Mouse (Mus musculus) left cerebral cortex, postnatal 4 days (tissue): ENCODE data around the gene Crybg3. TPM values are rescaled to one million over a fixed set of nuclear protein-coding genes. Genes with fewer than 3 reads are reported as not detected.

Experiments
- DNase-seq: peaks from one replicate; pipeline ENCODE4 v3.0.0-alpha.2; 2022
- intact Hi-C: fragments of 180-260 bp; cut with DNase I; formaldehyde crosslinking; loops from one replicate; pipeline ENCODE4 v1.15.1; 2025
- total RNA-seq, 2 experiments: library from RNA; stranded (reverse); gene quantifications; 2 replicates each; pipeline ENCODE4 v1.2.3; 2021

Crybg3 gene
- total RNA-seq, 2 experiments from 2014 or later = 4.7 to 4.8 TPM

DNA sequence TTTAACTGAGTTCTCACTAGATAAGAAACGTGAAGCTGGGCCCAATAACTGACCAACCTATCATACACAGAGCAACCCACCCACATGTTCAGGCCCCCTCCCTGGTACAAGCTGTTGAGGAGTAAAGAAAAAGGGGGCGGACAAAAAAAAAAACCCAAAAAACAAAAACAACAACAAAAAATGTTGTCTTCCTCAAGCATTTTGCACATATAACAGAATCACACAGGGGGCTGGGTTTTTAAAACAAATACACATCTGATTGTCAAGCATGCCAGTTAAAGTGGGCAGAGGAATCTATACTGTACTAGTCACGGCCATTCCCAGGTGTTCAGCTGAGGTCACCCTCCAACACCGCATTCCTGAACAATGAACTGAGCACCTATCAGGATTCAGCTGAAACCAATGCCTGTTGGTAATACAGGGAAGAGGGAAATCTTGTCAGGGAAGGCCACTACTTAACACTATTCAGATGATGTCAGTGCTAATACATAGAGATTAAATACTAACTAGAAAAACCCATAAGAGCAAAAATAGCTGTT is 15.0 kb downstream of the Crybg3 start:
- DNase-seq = no peak
- intact Hi-C loops = no loop called here

GRCm38 (mm10) chr16:59583515-59583914 is 17.3 kb downstream of the Crybg3 start:
- DNase-seq = no peak
- intact Hi-C loops = no loop called here

DNA sequence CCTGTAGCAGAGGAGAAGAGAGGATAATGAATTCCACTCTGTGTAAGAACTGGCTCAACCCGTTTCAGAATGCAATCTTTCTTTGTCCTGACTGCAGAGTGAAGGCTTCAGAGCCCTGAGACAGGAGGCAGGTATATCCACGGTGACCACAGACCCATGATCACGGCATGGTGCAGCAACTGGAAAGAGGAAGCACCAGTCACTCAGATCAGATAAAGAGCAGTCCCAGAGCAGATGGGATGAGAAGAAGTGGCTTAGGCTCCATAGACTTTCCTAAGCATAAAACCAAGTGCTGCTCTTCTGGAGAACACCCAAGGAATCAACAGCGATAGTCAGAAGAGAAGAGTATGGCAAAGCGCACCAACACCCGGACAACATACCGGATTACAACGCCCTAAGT is 21.5 kb downstream of the Crybg3 start:
- intact Hi-C loops = no loop called here
- DNase-seq = no peak

- intact Hi-C loops = no loop called here
Observed at GRCm38 (mm10) chr16:59573961-59574360, 26.8 kb downstream of the Crybg3 start.

DNA sequence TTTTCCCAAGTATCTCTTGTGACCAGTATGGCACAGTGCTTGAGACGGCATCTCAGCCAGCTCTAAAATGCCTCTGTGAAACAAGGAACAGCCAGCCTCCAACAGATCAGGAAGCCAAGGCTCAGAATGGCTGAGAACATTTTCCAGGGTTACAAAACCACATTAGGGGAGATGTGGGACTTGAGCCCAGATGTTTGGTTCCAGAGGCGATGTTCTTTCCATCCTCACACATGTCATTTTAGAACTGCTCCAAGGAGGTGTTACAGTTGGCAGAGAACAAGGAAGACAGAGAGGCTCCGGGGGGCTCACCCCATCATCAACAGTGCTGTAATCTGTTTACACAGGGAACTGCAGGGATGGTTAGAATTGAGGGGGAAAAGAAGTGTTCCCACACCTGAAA is 28.1 kb downstream of the Crybg3 start:
- intact Hi-C loops = no loop called here
- no peak for DNase-seq

More at GRCm38 (mm10) chr16:59573961-59574360, 26.8 kb downstream of the Crybg3 start:
- DNase-seq = no peak

- intact Hi-C loops = no loop called here
Observed at GRCm38 (mm10) chr16:59570807-59571206, 30.0 kb downstream of the Crybg3 start.

GRCm38 (mm10) chr16:59569837-59570236 is 30.9 kb downstream of the Crybg3 start:
- no peak for DNase-seq
- intact Hi-C loops = no loop called here

More at GRCm38 (mm10) chr16:59570807-59571206, 30.0 kb downstream of the Crybg3 start:
- DNase-seq = no peak

DNA sequence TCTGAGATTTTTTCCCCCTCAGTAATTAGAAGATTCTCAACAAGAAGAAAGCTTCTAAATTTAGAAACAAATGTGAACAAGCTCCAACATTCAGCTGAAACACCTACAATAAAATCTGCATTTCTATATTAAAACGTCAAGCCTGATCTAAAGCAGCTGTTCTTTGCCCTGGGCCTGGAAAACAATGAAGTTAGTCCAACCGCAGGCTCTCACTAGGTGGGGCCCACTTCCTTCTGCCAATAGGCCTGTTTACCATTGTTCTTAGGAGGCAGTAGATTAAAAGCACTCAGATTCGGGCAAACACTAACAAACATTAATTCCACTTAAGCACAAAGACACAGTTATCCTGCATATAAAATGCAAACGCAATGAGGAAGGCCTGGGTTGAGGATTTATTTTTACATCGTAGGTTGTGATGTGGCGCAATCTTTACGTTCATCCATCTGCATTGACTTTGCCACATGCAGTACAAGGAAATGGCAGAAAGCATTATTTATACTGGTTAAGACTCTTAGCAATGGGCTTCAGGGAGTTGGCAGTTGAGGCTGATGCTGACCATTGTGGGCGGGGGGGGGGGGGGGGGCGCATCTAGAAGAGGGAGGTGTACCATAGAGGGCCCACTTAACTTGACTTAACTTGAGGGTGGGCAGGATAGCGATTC is 32.9 kb downstream of the Crybg3 start:
- DNase-seq = no peak
- intact Hi-C loops = no loop called here

- DNase-seq = no peak
- intact Hi-C loops = no loop called here
Observed at GRCm38 (mm10) chr16:59566437-59566836, 34.3 kb downstream of the Crybg3 start.

- DNase-seq = no peak
- intact Hi-C loops = no loop called here
Observed at GRCm38 (mm10) chr16:59565631-59566030, 35.1 kb downstream of the Crybg3 start.

DNA sequence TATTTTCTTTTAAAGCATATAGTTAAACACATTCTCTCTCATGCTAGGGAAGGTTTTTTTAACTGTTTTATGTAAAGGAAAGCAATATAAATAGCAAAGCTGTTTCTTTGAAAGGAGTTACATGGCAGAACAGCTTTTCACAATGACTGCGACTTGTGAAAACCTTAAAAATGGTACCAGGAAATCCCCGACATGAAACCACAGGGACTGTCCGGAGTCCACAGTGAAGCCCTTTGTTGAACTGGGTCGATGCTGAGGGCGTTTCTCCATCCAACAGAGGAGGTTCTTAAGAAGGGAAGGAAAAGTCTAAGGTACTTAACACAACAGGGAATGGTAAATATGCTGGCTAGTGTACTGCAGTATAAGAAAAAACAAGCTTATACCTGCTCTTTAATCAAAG is 36.8 kb downstream of the Crybg3 start:
- DNase-seq = no peak
- intact Hi-C loops = no loop called here

GRCm38 (mm10) chr16:59559300-59560200 is 41.2 kb downstream of the Crybg3 start:
- intact Hi-C loops = no loop called here
- DNase-seq = no peak

DNA sequence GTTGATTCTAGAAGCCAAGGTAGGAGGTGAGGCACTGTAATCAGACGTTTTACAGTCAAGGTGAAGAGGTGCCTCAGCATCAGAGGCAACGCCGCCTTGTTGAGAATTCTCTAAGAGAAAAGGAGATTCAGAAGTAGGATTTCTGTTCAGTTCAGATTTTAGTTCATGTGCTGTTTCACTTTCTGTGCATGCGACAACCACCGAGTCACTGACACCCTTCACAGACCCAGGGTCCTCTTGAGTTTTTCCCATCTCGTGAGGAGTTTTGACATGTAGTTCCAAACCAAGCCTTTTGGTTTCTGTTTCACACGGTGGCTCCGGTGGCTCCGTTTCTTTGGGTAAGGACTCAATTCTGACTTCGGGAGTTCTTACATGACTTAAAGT is 41.9 kb downstream of the Crybg3 start:
- no peak for DNase-seq
- intact Hi-C loops = no loop called here

DNA sequence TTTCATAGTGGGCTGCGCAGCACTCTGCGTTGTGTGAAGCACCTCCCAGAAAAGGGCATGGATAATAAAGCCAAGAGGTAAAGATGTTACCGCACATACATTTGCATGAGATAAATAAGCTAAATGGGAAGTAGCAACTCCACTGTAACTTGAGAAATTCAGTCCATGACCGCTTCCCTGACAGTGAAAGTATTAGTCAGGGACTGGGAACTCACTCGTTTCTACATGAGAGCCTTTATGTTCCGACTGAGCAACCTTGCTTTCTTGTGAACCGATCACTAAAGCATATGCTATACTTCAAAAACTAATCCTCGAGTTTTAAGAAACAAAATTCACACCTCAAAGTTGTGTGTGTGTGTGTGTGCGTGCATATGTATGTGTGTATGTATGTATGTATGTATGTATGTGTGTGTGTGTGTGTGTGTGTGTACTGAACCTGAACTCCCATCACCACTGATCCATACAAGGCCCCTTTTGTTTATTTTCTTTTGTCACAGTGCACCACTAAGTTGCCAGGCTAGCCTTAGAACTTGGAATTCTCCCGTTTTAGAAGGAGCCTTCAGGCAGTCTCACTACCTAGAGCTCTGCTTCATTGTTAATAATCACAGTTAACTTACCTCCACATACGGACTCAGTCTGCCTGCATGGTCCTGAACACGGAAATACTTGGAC is 47.2 kb downstream of the Crybg3 start:
- no peak for DNase-seq
- intact Hi-C loops = no loop called here

GRCm38 (mm10) chr16:59551507-59551906 is 49.3 kb downstream of the Crybg3 start:
- intact Hi-C loops = no loop called here
- no peak for DNase-seq

DNA sequence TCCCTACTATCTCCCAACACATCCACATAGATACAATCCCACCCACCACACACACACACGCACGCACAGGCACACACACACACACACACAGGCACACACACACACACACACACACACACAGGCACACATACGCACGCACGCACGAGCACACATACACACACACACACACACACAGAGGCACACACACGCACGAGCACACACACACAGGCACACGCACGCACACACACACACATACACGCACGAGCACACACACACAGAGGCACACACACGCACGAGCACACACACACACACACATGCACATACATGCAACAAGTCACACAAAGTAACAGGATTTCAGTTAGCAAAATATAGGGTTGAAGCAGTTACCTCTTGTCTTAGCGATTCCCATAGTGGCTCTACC is 51.1 kb downstream of the Crybg3 start:
- intact Hi-C loops = no loop called here
- DNase-seq = no peak

DNA sequence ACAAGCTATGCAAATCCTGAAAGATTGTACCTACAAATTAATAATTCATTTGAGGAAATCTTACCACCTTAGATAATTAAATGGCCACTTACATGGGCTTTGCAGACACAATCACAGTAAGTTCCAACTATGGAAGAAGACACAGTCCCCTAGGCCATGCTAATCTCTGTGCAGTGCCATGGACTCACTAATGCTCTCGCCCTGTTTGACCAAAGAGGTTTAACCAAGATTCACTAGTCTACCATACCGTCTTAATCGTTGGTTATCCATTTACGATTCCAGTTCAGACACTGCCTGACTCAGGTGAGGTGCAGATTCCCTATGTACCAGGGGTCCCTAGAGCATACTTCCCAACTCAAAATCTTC is 52.2 kb downstream of the Crybg3 start:
- intact Hi-C loops = no loop called here

GRCm38 (mm10) chr16:59547887-59548581 is 52.7 kb downstream of the Crybg3 start:
- intact Hi-C loops = no loop called here
- DNase-seq = peak; percentile 82

More for the DNA sequence above, 52.2 kb downstream of the Crybg3 start:
- no peak for DNase-seq

DNA sequence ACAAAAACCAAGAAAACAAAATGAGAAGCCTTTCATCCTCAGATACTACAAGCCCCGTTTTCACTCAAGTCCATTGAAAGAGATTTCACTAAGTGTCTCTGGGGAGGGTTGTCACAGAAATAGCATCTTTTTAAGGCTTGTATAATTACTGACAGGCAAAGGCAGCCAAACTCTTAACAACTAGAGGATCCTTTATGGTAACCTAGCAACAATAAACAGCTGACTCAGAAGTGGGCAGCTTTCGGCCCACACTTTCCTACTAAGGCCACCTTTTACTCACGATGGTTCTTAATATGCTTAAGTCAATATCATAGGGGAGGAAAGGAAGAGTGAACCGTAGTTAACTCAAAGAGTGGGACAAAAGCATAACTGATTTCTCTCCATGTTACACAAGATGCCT is 53.3 kb downstream of the Crybg3 start:
- DNase-seq = no peak
- intact Hi-C loops = no loop called here

DNA sequence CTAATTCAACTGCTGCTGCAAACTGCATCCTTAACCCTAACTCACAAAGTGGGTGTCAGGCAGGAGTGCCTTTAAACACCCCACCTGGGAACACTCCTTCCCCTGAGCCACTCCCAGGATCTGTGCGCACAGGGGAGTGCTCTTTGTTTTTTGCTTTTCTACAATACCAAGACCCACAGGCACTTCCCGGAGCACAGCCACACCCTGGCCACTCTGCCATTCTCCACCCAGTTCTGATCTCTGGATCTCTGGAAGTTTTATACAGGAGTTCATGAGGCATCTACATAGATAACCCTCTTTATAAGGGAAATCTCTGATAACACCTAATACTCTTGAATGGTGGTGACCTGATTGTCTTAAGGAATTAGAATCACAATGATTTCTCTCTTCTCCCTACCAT is 55.4 kb downstream of the Crybg3 start:
- no peak for DNase-seq
- intact Hi-C loops = no loop called here

GRCm38 (mm10) chr16:59541382-59541781 is 59.4 kb downstream of the Crybg3 start:
- intact Hi-C loops = no loop called here
- DNase-seq = no peak
